Mouse (Mus musculus) forebrain, embryonic 11.5 days (tissue): ENCODE data around the gene Prelid3b. TPM values are rescaled to one million over a fixed set of nuclear protein-coding genes. Genes with fewer than 3 reads are reported as not detected.
A peak's percentile ranks its signal among the peaks of the same experiment; 100 is the strongest.

Source experiments
- ATAC-seq: fragments of 200-750 bp; cut with Nextera tagmentation; replicated peaks from 2 replicates; pipeline ENCODE4 v1.8.0; 2017; ENCODE audit warnings: moderate TSS enrichment; ENCODE audit not compliant: low FRiP score
- DNase-seq: peaks from one replicate; pipeline ENCODE4 v3.0.0-alpha.2; 2017; ENCODE audit warnings: low spot score
- H3K27ac ChIP-seq: fragments of 300-500 bp; sonication (generic); 2 replicates; pipeline ENCODE4 v1.5.1; 2014; ENCODE audit warnings: low read depth, low read length
- H3K27me3 ChIP-seq: fragments of 300-500 bp; sonication (generic); 2 replicates; pipeline ENCODE4 v1.6.1; 2014; ENCODE audit warnings: mild to moderate bottlenecking, low read length, mixed read lengths; ENCODE audit not compliant: control insufficient read depth, insufficient read depth
- H3K36me3 ChIP-seq: fragments of 300-500 bp; sonication (generic); 2 replicates; pipeline ENCODE4 v1.6.1; 2014; ENCODE audit warnings: mild to moderate bottlenecking, low read length, moderate library complexity, mixed read lengths; ENCODE audit not compliant: control insufficient read depth, insufficient read depth
- H3K4me1 ChIP-seq: fragments of 300-500 bp; sonication (generic); replicated peaks from 2 replicates; pipeline ENCODE4 v1.6.1; 2014; ENCODE audit warnings: low read length, mixed read lengths; ENCODE audit not compliant: control insufficient read depth, insufficient read depth
- H3K4me2 ChIP-seq: fragments of 300-500 bp; sonication (generic); 2 replicates; pipeline ENCODE4 v1.6.1; 2014; ENCODE audit warnings: low read depth, mild to moderate bottlenecking, low read length, moderate library complexity, mixed read lengths; ENCODE audit not compliant: severe bottlenecking
- H3K4me3 ChIP-seq: fragments of 300-500 bp; sonication (generic); 2 replicates; pipeline ENCODE4 v1.5.1; 2014; ENCODE audit warnings: low read depth, low read length
- H3K9ac ChIP-seq: fragments of 300-500 bp; sonication (generic); 2 replicates; pipeline ENCODE4 v1.6.1; 2014; ENCODE audit warnings: low read length
- H3K9me3 ChIP-seq: fragments of 300-500 bp; sonication (generic); 2 replicates; pipeline ENCODE4 v1.6.1; 2016; ENCODE audit warnings: low read length, mixed read lengths; ENCODE audit not compliant: control insufficient read depth
- WGBS: fragments of 180-500 bp; shearing (Covaris S2); extraction: QIAGEN DNeasy Blood & Tissue Kit; methylation state at CpG from one replicate; pipeline ENCODE4 v1.1.7; 2014; 5-methylcytosine and 5-hydroxymethylcytosine counted together
- polyA plus RNA-seq: library from polyadenylated mRNA; unstranded; fragments of >200 nt; fragmentation: Nextera tagmentation; extraction: Ambion mirVana; gene quantifications from 2 replicates; pipeline ENCODE4 v1.2.1, GENCODE M21; 2014

Prelid3b gene
- polyA plus RNA-seq, 1 experiment from 2014 or later = 132 TPM

GRCm38 (mm10) chr2:174502321-174502720, 29.4 kb upstream of the Prelid3b start:
- DNase-seq = peak; percentile 51

GRCm38 (mm10) chr2:174501517-174501916, 28.6 kb upstream of the Prelid3b start:
- Histone ChIP-seq H3K4me3 (no peak overlapping the region), H3K27ac (no peak overlapping the region), H3K9me3 (no peaks in the 10 kb centered on the region), H3K4me2 (no peak overlapping the region), H3K4me1 (no peaks in the 10 kb centered on the region), H3K9ac (no peak overlapping the region), H3K27me3 (no peaks in the 10 kb centered on the region), H3K36me3 (no peaks in the 10 kb centered on the region)
- ATAC-seq = peak; percentile 34; the same call in 1 of the 2 replicates
- WGBS = 89% methylated on average over 8 of the region's 8 CpGs
- DNase-seq = peak; percentile 39

More at GRCm38 (mm10) chr2:174502321-174502720, 29.4 kb upstream of the Prelid3b start:
- Histone ChIP-seq H3K9me3 (no peaks in the 10 kb centered on the region), H3K4me1 (no peaks in the 10 kb centered on the region), H3K4me2 (no peak overlapping the region), H3K9ac (no peak overlapping the region; the same call in 1 of the 2 replicates), H3K36me3 (no peaks in the 10 kb centered on the region), H3K27me3 (no peaks in the 10 kb centered on the region), H3K4me3 (no peak overlapping the region), H3K27ac (no peak overlapping the region)
- peak; percentile 46; the same call in 1 of the 2 replicates for ATAC-seq
- WGBS = 59% methylated on average over 5 of the region's 5 CpGs

GRCm38 (mm10) chr2:174500814-174501503, 28.1 kb upstream of the Prelid3b start:
- Histone ChIP-seq H3K4me2 (no peak overlapping the region), H3K4me1 (no peaks in the 10 kb centered on the region), H3K27me3 (no peaks in the 10 kb centered on the region), H3K4me3 (no peak overlapping the region), H3K27ac (no peak overlapping the region), H3K9me3 (no peaks in the 10 kb centered on the region), H3K36me3 (no peaks in the 10 kb centered on the region), H3K9ac (no peak overlapping the region)
- ATAC-seq = peak; percentile 59; the same call in 1 of the 2 replicates
- WGBS = 83% methylated on average over 14 of the region's 14 CpGs
- DNase-seq = peak; percentile 41

GRCm38 (mm10) chr2:174492858-174493257, 20.0 kb upstream of the Prelid3b start:
- Histone ChIP-seq H3K4me1 (no peaks in the 10 kb centered on the region), H3K4me2 (no peak overlapping the region), H3K36me3 (no peaks in the 10 kb centered on the region), H3K27ac (no peak overlapping the region), H3K9ac (no peak overlapping the region), H3K9me3 (no peaks in the 10 kb centered on the region), H3K4me3 (no peak overlapping the region), H3K27me3 (no peaks in the 10 kb centered on the region)
- 83% methylated on average over 2 of the region's 2 CpGs for WGBS
- DNase-seq (no peak), ATAC-seq (no peak)

- ATAC-seq (no peak), DNase-seq (no peak)
- H3K4me3 ChIP-seq = no peak overlapping the region
- H3K4me1 ChIP-seq = no peaks in the 10 kb centered on the region
- no peak overlapping the region for H3K27ac ChIP-seq
- H3K9ac ChIP-seq = no peak overlapping the region
- no peaks in the 10 kb centered on the region for H3K36me3 ChIP-seq
- no peak overlapping the region for H3K4me2 ChIP-seq
- H3K9me3 ChIP-seq = no peaks in the 10 kb centered on the region
- H3K27me3 ChIP-seq = no peaks in the 10 kb centered on the region
- WGBS = 91% methylated on average over 5 of the region's 5 CpGs
These were observed 14.1 kb upstream of the Prelid3b start for GRCm38 (mm10) chr2:174487005-174487404.

GRCm38 (mm10) chr2:174478746-174479145, 5.9 kb upstream of the Prelid3b start:
- ATAC-seq (no peak), DNase-seq (no peak)
- H3K4me1 ChIP-seq = no peaks in the 10 kb centered on the region
- H3K4me3 ChIP-seq = no peak overlapping the region
- H3K9me3 ChIP-seq = no peaks in the 10 kb centered on the region
- H3K27me3 ChIP-seq = no peaks in the 10 kb centered on the region
- WGBS = 71% methylated on average over 5 of the region's 5 CpGs
- H3K27ac ChIP-seq = no peak overlapping the region
- no peaks in the 10 kb centered on the region for H3K36me3 ChIP-seq
- H3K9ac ChIP-seq = no peak overlapping the region
- no peak overlapping the region for H3K4me2 ChIP-seq

- 76% methylated on average over 3 of the region's 3 CpGs for WGBS
- no peak overlapping the region for H3K4me2 ChIP-seq
These were observed 4.8 kb upstream of the Prelid3b start for GRCm38 (mm10) chr2:174477543-174478319.

GRCm38 (mm10) chr2:174473550-174473927, 658 bp upstream of the Prelid3b start:
- Histone ChIP-seq H3K9me3 (no peaks in the 10 kb centered on the region; the same call in 1 of the 2 replicates), H3K27ac (peak overlapping the region; percentile 71), H3K27me3 (no peaks in the 10 kb centered on the region), H3K4me1 (peaks cover 4% of the 10 kb centered on the region; the same call in 1 of the 2 replicates), H3K36me3 (no peaks in the 10 kb centered on the region; the same call in 1 of the 2 replicates), H3K4me3 (peak overlapping the region; percentile 73; the same call in 1 of the 2 replicates), H3K9ac (peak overlapping the region; percentile 56), H3K4me2 (peak overlapping the region; percentile 60)
- 78% methylated on average over 5 of the region's 5 CpGs for WGBS
- no peak for DNase-seq
- ATAC-seq = no peak

More at GRCm38 (mm10) chr2:174477543-174478319, 4.8 kb upstream of the Prelid3b start:
- Histone ChIP-seq H3K9ac (no peak overlapping the region), H3K27me3 (no peaks in the 10 kb centered on the region), H3K4me3 (no peak overlapping the region), H3K27ac (no peak overlapping the region), H3K36me3 (no peaks in the 10 kb centered on the region), H3K4me1 (no peaks in the 10 kb centered on the region), H3K9me3 (no peaks in the 10 kb centered on the region)
- DNase-seq (no peak), ATAC-seq (no peak)
